Mouse (Mus musculus) small intestine, adult 2 months (tissue): ENCODE data around the gene Gm11627. TPM values are rescaled to one million over a fixed set of nuclear protein-coding genes. Genes with fewer than 3 reads are reported as not detected.
A peak's percentile ranks its signal among the peaks of the same experiment; 100 is the strongest.
"Not testable (repeated sequence)": the region's sequence is repeated elsewhere in the genome, so short reads cannot be mapped to it uniquely, and the experiment has no call there.

Experiments used
- H3K27ac ChIP-seq: fragments of 200-500 bp; 2 replicates; pipeline ENCODE4 v1.5.1; 2012; ENCODE audit warnings: low read depth, low read length, control low read depth, inconsistent platforms; ENCODE audit not compliant: insufficient read depth
- H3K27me3 ChIP-seq: fragments of 200-500 bp; 2 replicates; pipeline ENCODE4 v1.6.1; 2012; ENCODE audit warnings: mild to moderate bottlenecking, moderate library complexity, low read length, inconsistent platforms; ENCODE audit not compliant: control insufficient read depth, insufficient read depth
- H3K36me3 ChIP-seq: fragments of 200-500 bp; 2 replicates; pipeline ENCODE4 v1.6.1; 2012; ENCODE audit warnings: mild to moderate bottlenecking, low read length, control low read depth, inconsistent platforms; ENCODE audit not compliant: control insufficient read depth, insufficient read depth
- H3K4me1 ChIP-seq: fragments of 200-500 bp; 2 replicates; pipeline ENCODE4 v1.6.1; 2012; ENCODE audit warnings: low read length, inconsistent platforms, mixed read lengths; ENCODE audit not compliant: control insufficient read depth, insufficient read depth, insufficient read length
- H3K4me3 ChIP-seq: fragments of 200-500 bp; 2 replicates; pipeline ENCODE4 v1.5.1; 2012; ENCODE audit warnings: low read depth, mild to moderate bottlenecking, control low read depth, inconsistent platforms, low read length, moderate library complexity
- CTCF ChIP-seq: fragments of 200-500 bp; IDR thresholded peaks from 2 replicates; pipeline ENCODE4 v1.5.1; 2012; ENCODE audit warnings: low read depth, mild to moderate bottlenecking, control low read depth, inconsistent platforms, low read length, moderate library complexity, mixed read lengths; ENCODE audit not compliant: insufficient replicate concordance, insufficient read length; ENCODE audit errors: extremely low read depth
- POLR2A ChIP-seq: fragments of 200-500 bp; IDR thresholded peaks from 2 replicates; pipeline ENCODE4 v1.6.1; 2012; ENCODE audit warnings: low read depth, mild to moderate bottlenecking, control low read depth, inconsistent platforms, low read length, moderate library complexity
- WGBS: fragments of 180-500 bp; shearing (Covaris S2); methylation state at CpG from one replicate; pipeline ENCODE4 v1.1.7; 2018; 5-methylcytosine and 5-hydroxymethylcytosine counted together
- polyA plus RNA-seq: library from polyadenylated mRNA; depleted of rRNA; stranded (reverse); fragments of >200 nt; gene quantifications from 2 replicates; pipeline ENCODE4 v1.2.3, GENCODE M21; 2012

The Gm11627 gene
- polyA plus RNA-seq, 1 experiment = 0.51 TPM

GRCm38 (mm10) chr11:102567723-102568122, 11.5 kb downstream of the Gm11627 start:
- Histone ChIP-seq H3K27me3 (no peaks in the 10 kb centered on the region), H3K4me1 (peaks cover 5% of the 10 kb centered on the region; the same call in 1 of the 2 replicates)
- no peak for TF ChIP-seq CTCF

GRCm38 (mm10) chr11:102567157-102567556, 12.1 kb downstream of the Gm11627 start:
- H3K27me3 ChIP-seq = no peaks in the 10 kb centered on the region
- no peak overlapping the region for H3K4me3 ChIP-seq
- no peaks in the 10 kb centered on the region for H3K36me3 ChIP-seq
- TF ChIP-seq POLR2A = no peak
- TF ChIP-seq CTCF = peak; percentile 13; the same call in 1 of the 2 replicates
- H3K27ac ChIP-seq = no peak overlapping the region
- H3K4me1 ChIP-seq = peaks cover 5% of the 10 kb centered on the region; the same call in 1 of the 2 replicates
- WGBS = 88% methylated on average over 6 of the region's 6 CpGs

More at GRCm38 (mm10) chr11:102567723-102568122, 11.5 kb downstream of the Gm11627 start:
- 95% methylated on average over 15 of the region's 15 CpGs for WGBS
- Histone ChIP-seq H3K27ac (no peak overlapping the region), H3K36me3 (no peaks in the 10 kb centered on the region), H3K4me3 (no peak overlapping the region)

- no peak overlapping the region for H3K27ac ChIP-seq
- no peaks in the 10 kb centered on the region for H3K27me3 ChIP-seq
- H3K36me3 ChIP-seq = no peaks in the 10 kb centered on the region
- WGBS = 88% methylated on average over 1 of the region's 1 CpGs
- TF ChIP-seq CTCF = no peak
- no peak for TF ChIP-seq POLR2A
- H3K4me3 ChIP-seq = no peak overlapping the region
- H3K4me1 ChIP-seq = peaks cover 5% of the 10 kb centered on the region; the same call in 1 of the 2 replicates
Measured at GRCm38 (mm10) chr11:102566290-102566689, 13.0 kb downstream of the Gm11627 start.

- no peak overlapping the region for H3K4me3 ChIP-seq
- TF ChIP-seq POLR2A (no peak), CTCF (no peak)
- H3K4me1 ChIP-seq = peaks cover 5% of the 10 kb centered on the region; the same call in 1 of the 2 replicates
- H3K27me3 ChIP-seq = no peaks in the 10 kb centered on the region
- H3K27ac ChIP-seq = peak overlapping the region; percentile 28
- H3K36me3 ChIP-seq = no peaks in the 10 kb centered on the region
Measured at GRCm38 (mm10) chr11:102565741-102566140, 13.5 kb downstream of the Gm11627 start.

- H3K4me1 ChIP-seq, H3K27me3 ChIP-seq, H3K4me3 ChIP-seq, H3K36me3 ChIP-seq: not testable (repeated sequence)
- WGBS = 47% methylated on average over 14 of the region's 14 CpGs
- H3K27ac ChIP-seq = peak overlapping the region; percentile 62
Measured at GRCm38 (mm10) chr11:102564952-102565671, 14.1 kb downstream of the Gm11627 start.

- H3K27me3 ChIP-seq = no peaks in the 10 kb centered on the region
- no peak overlapping the region for H3K4me3 ChIP-seq
- 40% methylated on average over 5 of the region's 5 CpGs for WGBS
- H3K4me1 ChIP-seq = peaks cover 6% of the 10 kb centered on the region; the same call in 1 of the 2 replicates
- TF ChIP-seq POLR2A (no peak), CTCF (no peak)
- H3K27ac ChIP-seq = peak overlapping the region; percentile 93
- no peaks in the 10 kb centered on the region for H3K36me3 ChIP-seq
Measured at GRCm38 (mm10) chr11:102558704-102559103, 20.6 kb downstream of the Gm11627 start.

GRCm38 (mm10) chr11:102557386-102557785, 21.9 kb downstream of the Gm11627 start:
- Histone ChIP-seq H3K27me3 (no peaks in the 10 kb centered on the region), H3K27ac (peak overlapping the region; percentile 81), H3K4me3 (no peak overlapping the region), H3K4me1 (peaks cover 6% of the 10 kb centered on the region; the same call in 1 of the 2 replicates), H3K36me3 (no peaks in the 10 kb centered on the region)
- 50% methylated on average over 1 of the region's 1 CpGs for WGBS
- TF ChIP-seq POLR2A = no peak
- no peak for TF ChIP-seq CTCF
